Mouse (Mus musculus): ENCODE data around the gene Cdx2. TPM values are rescaled to one million over a fixed set of nuclear protein-coding genes. Genes with fewer than 3 reads are reported as not detected.

Gene Cdx2
- total RNA-seq, 2 experiments from 2014 or later: not detected

- DNase-seq (ENCODE audit: low spot score in 2 of 2): peak; percentile 52 to 56
These were observed 13.8 kb downstream of the Cdx2 start for GRCm38 (mm10) chr5:147293127-147293910.

- DNase-seq (ENCODE audit: low spot score in 2 of 2): no peak
These were observed 14.5 kb downstream of the Cdx2 start for GRCm38 (mm10) chr5:147292506-147293120.

GRCm38 (mm10) chr5:147291764-147292505 lies 15.1 kb downstream of the Cdx2 start:
- DNase-seq (ENCODE audit: low spot score in 2 of 2): no peak

GRCm38 (mm10) chr5:147284365-147284764 lies 22.7 kb downstream of the Cdx2 start:
- no peak for DNase-seq (ENCODE audit: low spot score in 2 of 2)

GRCm38 (mm10) chr5:147277547-147277925 lies 29.5 kb downstream of the Cdx2 start:
- DNase-seq (ENCODE audit: low spot score in 2 of 2): no peak

GRCm38 (mm10) chr5:147276701-147277546 lies 30.1 kb downstream of the Cdx2 start:
- DNase-seq (ENCODE audit: low spot score in 2 of 2): no peak

- no peak for DNase-seq (ENCODE audit: low spot score in 2 of 2)
These were observed 31.3 kb downstream of the Cdx2 start for GRCm38 (mm10) chr5:147275761-147276160.

- DNase-seq (ENCODE audit: low spot score in 2 of 2): no peak
These were observed 32.6 kb downstream of the Cdx2 start for GRCm38 (mm10) chr5:147274174-147275141.

- DNase-seq (ENCODE audit: low spot score in 2 of 2): no peak
These were observed 34.2 kb downstream of the Cdx2 start for GRCm38 (mm10) chr5:147272808-147273345.

GRCm38 (mm10) chr5:147272046-147272807 lies 34.8 kb downstream of the Cdx2 start:
- DNase-seq (ENCODE audit: low spot score in 2 of 2): no peak

GRCm38 (mm10) chr5:147270673-147271655 lies 36.1 kb downstream of the Cdx2 start:
- DNase-seq (ENCODE audit: low spot score in 2 of 2): no peak

- DNase-seq (ENCODE audit: low spot score in 2 of 2): peak in 1 of 2 experiments; percentile 2
These were observed 37.0 kb downstream of the Cdx2 start, which contains the start of gene Pdx1 for GRCm38 (mm10) chr5:147269926-147270672. TSS of gene Pdx1 (plus strand) at chr5:147269959.

GRCm38 (mm10) chr5:147269371-147269770 lies 37.7 kb downstream of the Cdx2 start:
- DNase-seq (ENCODE audit: low spot score in 2 of 2): no peak

GRCm38 (mm10) chr5:147268728-147269127 lies 38.3 kb downstream of the Cdx2 start:
- DNase-seq (ENCODE audit: low spot score in 2 of 2): no peak

GRCm38 (mm10) chr5:147267434-147267833 lies 39.6 kb downstream of the Cdx2 start:
- DNase-seq (ENCODE audit: low spot score in 2 of 2): no peak

- DNase-seq (ENCODE audit: low spot score in 2 of 2): no peak
These were observed 43.1 kb downstream of the Cdx2 start for GRCm38 (mm10) chr5:147263945-147264344.

All from adrenal gland, adult 18-20 months (tissue).